Mouse (Mus musculus): ENCODE results near the gene Rec114. TPM values are rescaled to one million over a fixed set of nuclear protein-coding genes. Genes with fewer than 3 reads are reported as not detected.

Gene Rec114
- total RNA-seq, 2 experiments from 2014 or later: not detected

Other genes starting within 250 kb of the Rec114 start
- gene Cd276, start 188.5 kb downstream of the Rec114 start, total RNA-seq (2021): 1 to 10 TPM; 5.8 to 6.0 TPM
- 100 to 1,000 TPM; 848 to 884 TPM for gene Nptn, start 161.7 kb downstream of the Rec114 start, total RNA-seq (2021)
- 1 to 10 TPM; 1.6 to 1.9 TPM for gene Hcn4, start 79.4 kb upstream of the Rec114 start, total RNA-seq (2021)